Mouse (Mus musculus): ENCODE data around the gene Hhatl.

DNA sequence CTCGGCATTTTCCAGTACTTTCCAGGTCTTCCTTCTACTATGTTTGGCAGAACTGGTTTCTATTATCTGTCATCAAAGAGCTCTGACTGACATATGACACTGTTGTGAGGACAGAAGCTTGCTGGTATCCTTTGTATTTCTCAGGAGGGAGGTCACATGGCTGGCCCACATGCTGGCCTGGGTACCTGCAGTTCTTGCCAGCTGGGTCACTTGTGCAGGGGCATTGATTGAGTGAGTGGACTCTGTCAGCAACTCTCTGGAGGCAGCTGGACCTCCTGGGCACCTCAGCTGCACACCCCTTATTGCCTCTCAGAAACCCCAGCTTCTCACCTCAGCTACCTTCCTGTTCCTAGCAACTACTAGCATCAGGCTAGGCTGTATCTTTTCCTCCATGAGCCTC lies 15.2 kb upstream of the Hhatl start:
- no peak for TF ChIP-seq POLR2A (IDR thresholded peaks at IDR 0.05; ENCODE audit: insufficient read depth, low read depth, low read length)
- TF ChIP-seq CTCF (IDR thresholded peaks at IDR 0.05; ENCODE audit: insufficient read depth, low read depth, low read length): no peak
